Mouse (Mus musculus) kidney, embryonic 14.5 days (tissue): ENCODE measurements around the gene Olfr1392. TPM values are rescaled to one million over a fixed set of nuclear protein-coding genes. Genes with fewer than 3 reads are reported as not detected.

Experiments
- ATAC-seq: fragments of 200-750 bp; cut with Nextera tagmentation; 2 replicates; pipeline ENCODE4 v1.8.0; 2017; ENCODE audit warnings: moderate number of reproducible peaks, mild to moderate bottlenecking, moderate TSS enrichment, moderate library complexity; ENCODE audit not compliant: low FRiP score, low TSS enrichment
- H3K27ac ChIP-seq: fragments of 300-500 bp; sonication (generic); 2 replicates; pipeline ENCODE4 v1.5.1; 2014; ENCODE audit warnings: low read depth, mild to moderate bottlenecking, low read length, moderate library complexity, mixed read lengths
- H3K27me3 ChIP-seq: fragments of 300-500 bp; sonication (generic); 2 replicates; pipeline ENCODE4 v1.6.1; 2014; ENCODE audit warnings: mild to moderate bottlenecking, low read length; ENCODE audit not compliant: control insufficient read depth, insufficient read depth
- H3K36me3 ChIP-seq: fragments of 300-500 bp; sonication (generic); 2 replicates; pipeline ENCODE4 v1.6.1; 2014; ENCODE audit warnings: low read length, mixed read lengths; ENCODE audit not compliant: control insufficient read depth, insufficient read depth
- H3K4me1 ChIP-seq: fragments of 300-500 bp; sonication (generic); 2 replicates; pipeline ENCODE4 v1.6.1; 2014; ENCODE audit warnings: low read length, mixed read lengths; ENCODE audit not compliant: control insufficient read depth, insufficient read depth
- H3K4me2 ChIP-seq: fragments of 300-500 bp; sonication (generic); replicated peaks from 2 replicates; pipeline ENCODE4 v1.6.1; 2014; ENCODE audit warnings: low read depth, mild to moderate bottlenecking, low read length
- H3K4me3 ChIP-seq: fragments of 300-500 bp; sonication (generic); 2 replicates; pipeline ENCODE4 v1.5.1; 2014; ENCODE audit warnings: mild to moderate bottlenecking, low read length
- H3K9ac ChIP-seq: fragments of 300-500 bp; sonication (generic); 2 replicates; pipeline ENCODE4 v1.6.1; 2014; ENCODE audit warnings: low read depth, mild to moderate bottlenecking, low read length, moderate library complexity
- H3K9me3 ChIP-seq: fragments of 300-500 bp; sonication (generic); 2 replicates; pipeline ENCODE4 v1.6.1; 2016; ENCODE audit warnings: low read length; ENCODE audit not compliant: control insufficient read depth
- WGBS: fragments of 180-500 bp; shearing (Covaris S2); extraction: QIAGEN DNeasy Blood & Tissue Kit; methylation state at CpG from one replicate; pipeline ENCODE4 v1.1.7; 2014; 5-methylcytosine and 5-hydroxymethylcytosine counted together
- polyA plus RNA-seq: library from polyadenylated mRNA; unstranded; fragments of >200 nt; fragmentation: Nextera tagmentation; extraction: Ambion mirVana; gene quantifications from 2 replicates; pipeline ENCODE4 v1.2.1, GENCODE M21; 2014

Olfr1392 gene
- polyA plus RNA-seq, 1 experiment from 2014 or later: not detected

DNA sequence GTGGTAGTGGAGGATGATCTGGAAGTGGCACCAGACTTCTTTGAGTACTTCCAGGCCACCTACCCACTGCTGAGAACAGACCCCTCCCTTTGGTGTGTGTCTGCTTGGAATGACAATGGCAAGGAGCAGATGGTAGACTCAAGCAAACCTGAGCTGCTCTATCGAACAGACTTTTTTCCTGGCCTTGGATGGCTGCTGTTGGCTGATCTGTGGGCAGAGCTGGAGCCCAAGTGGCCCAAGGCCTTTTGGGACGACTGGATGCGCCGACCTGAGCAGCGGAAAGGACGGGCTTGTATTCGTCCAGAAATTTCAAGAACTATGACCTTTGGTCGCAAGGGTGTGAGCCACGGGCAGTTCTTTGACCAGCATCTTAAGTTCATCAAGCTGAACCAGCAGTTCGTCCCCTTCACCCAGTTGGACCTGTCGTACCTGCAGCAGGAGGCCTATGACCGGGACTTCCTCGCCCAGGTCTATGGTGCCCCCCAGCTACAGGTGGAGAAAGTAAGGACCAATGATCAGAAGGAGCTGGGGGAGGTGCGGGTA is 23.7 kb upstream of the Olfr1392 start:
- H3K4me2 ChIP-seq: no peak overlapping the region
- no peaks in the 10 kb centered on the region for H3K27me3 ChIP-seq
- no peak overlapping the region for H3K4me3 ChIP-seq
- ATAC-seq: no peak
- no peaks in the 10 kb centered on the region for H3K9me3 ChIP-seq
- 0 out of 2 replicates have a peak, but pooled peaks cover 2% of the 10 kb centered on the region for H3K4me1 ChIP-seq
- no peak overlapping the region for H3K27ac ChIP-seq
- H3K9ac ChIP-seq: no peak overlapping the region
- peaks cover 38% of the 10 kb centered on the region for H3K36me3 ChIP-seq
- whole genome bisulfite sequencing: 93% methylated on average over 14 of the region's 14 CpGs

DNA sequence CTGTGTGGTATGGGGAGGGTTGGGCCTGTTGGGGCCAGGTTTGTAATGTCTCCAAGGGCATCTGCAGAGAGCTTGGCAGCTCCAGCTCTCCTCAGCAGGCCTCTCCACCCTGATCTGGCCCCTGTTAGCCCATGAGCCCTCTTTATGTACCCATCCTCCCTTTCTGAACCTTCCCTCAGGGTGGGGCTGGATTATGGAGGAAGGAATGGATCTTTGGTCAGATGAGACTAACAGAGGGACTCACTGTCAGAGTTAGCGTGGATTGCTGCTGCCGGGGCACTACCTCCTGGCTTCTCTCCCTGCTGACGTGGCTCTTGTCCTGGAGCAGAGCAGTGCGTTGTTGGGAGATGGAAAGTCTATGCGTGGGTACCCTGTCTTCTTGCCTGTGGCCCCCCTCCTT is 22.8 kb upstream of the Olfr1392 start:
- no peak overlapping the region for H3K4me3 ChIP-seq
- no peak overlapping the region for H3K4me2 ChIP-seq
- no peak for ATAC-seq
- H3K9ac ChIP-seq: no peak overlapping the region
- H3K27ac ChIP-seq: no peak overlapping the region
- H3K9me3 ChIP-seq: no peaks in the 10 kb centered on the region
- no peaks in the 10 kb centered on the region for H3K27me3 ChIP-seq
- 0 out of 2 replicates have a peak, but pooled peaks cover 2% of the 10 kb centered on the region for H3K4me1 ChIP-seq
- H3K36me3 ChIP-seq: peaks cover 38% of the 10 kb centered on the region
- 90% methylated on average over 5 of the region's 5 CpGs for WGBS

DNA sequence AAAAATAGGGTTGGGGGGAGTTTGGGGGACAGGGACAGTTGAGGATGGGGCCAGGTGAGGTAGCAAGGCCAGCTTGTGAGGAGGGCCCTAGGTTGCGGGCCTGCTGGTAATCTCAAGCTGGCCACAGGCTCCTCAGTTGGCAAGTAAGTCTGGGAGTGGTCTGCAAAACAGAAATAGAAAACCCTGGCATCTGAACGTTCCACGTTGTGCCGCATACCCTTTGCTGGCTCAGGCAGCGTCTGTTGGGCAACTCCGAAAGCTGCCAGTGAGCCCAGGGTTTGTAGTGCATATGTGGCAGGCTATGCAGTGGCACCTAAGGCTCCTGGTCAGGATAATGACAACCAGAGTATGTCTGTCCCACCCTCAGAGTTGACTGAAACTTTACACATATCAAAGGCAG is 21.9 kb upstream of the Olfr1392 start:
- 93% methylated on average over 6 of the region's 6 CpGs for WGBS

DNA sequence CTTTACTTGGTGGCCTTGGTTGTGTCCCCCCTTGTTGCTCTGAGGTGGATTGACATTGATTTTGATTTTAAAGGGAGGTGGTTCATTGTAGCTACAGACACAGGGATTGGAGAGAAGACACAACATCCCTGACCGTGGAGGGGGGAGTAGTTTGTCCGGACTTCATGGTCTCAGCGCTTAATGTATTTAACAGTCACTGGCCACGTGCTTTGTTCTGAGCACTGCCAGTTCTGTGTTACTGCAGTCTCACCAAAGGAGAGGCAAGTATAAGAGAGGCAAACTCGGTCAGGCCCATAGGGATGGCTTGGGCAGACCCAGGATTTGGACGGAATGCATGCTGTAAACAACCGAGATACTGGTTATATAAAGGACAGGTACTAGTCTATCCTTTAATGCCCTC is 21.0 kb upstream of the Olfr1392 start:
- Histone ChIP-seq H3K27ac (no peak overlapping the region), H3K4me3 (no peak overlapping the region), H3K9me3 (no peaks in the 10 kb centered on the region), H3K27me3 (no peaks in the 10 kb centered on the region), H3K9ac (no peak overlapping the region), H3K36me3 (peaks cover 31% of the 10 kb centered on the region), H3K4me2 (no peak overlapping the region), H3K4me1 (no peaks in the 10 kb centered on the region)
- 94% methylated on average over 7 of the region's 7 CpGs for whole genome bisulfite sequencing
- no peak for ATAC-seq

More for the DNA sequence above, 21.9 kb upstream of the Olfr1392 start:
- no peak overlapping the region for H3K4me2 ChIP-seq
- 0 out of 2 replicates have a peak, but pooled peaks cover 2% of the 10 kb centered on the region for H3K4me1 ChIP-seq
- H3K4me3 ChIP-seq: no peak overlapping the region
- no peak overlapping the region for H3K27ac ChIP-seq
- ATAC-seq: no peak
- H3K9ac ChIP-seq: no peak overlapping the region
- H3K36me3 ChIP-seq: peaks cover 33% of the 10 kb centered on the region
- H3K27me3 ChIP-seq: no peaks in the 10 kb centered on the region
- H3K9me3 ChIP-seq: no peaks in the 10 kb centered on the region

DNA sequence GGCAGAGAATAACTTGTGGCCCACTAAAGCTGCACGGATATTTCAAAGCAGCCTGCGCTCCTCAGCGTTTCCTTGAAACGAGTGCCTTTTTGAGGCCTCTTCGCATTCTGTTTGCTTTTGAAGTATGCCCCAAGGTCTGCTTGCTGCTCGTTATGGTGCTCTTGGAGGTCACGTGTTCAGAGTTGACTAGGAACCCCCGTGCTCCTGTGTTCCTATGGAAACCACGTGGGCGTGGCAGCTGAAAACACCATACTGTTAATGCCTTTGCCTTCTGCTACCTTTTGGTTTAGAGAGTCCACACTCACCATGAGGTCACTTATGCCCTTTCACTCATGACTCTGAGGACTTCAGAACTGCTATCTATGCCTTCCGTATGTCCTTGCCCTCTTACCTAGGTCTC is 20.5 kb upstream of the Olfr1392 start:
- H3K4me1 ChIP-seq: no peaks in the 10 kb centered on the region
- no peak overlapping the region for H3K9ac ChIP-seq
- H3K4me3 ChIP-seq: no peak overlapping the region
- ATAC-seq: no peak
- WGBS: 78% methylated on average over 11 of the region's 11 CpGs
- no peak overlapping the region for H3K27ac ChIP-seq
- H3K9me3 ChIP-seq: no peaks in the 10 kb centered on the region
- H3K27me3 ChIP-seq: no peaks in the 10 kb centered on the region
- H3K4me2 ChIP-seq: no peak overlapping the region
- peaks cover 29% of the 10 kb centered on the region for H3K36me3 ChIP-seq

DNA sequence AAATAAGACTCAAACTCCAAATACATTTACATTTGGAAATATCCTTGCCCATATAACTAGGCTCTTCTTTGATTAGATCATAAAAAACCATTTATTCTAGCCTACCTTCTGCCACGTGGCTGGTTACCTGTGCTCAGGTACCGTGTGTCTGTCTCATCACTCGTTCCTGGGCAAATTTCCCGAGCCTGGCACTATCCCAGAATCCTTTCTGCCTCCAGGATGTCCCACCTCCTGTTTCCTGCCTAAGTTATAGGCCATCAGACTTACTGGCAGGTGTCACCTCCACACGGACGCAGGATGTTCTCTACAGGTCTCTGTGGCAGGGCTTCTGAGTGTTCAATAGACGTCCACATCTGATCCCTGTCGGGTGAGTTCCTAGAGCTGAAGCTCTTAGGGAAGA is 20.0 kb upstream of the Olfr1392 start:
- Histone ChIP-seq H3K27ac (no peak overlapping the region), H3K4me3 (no peak overlapping the region), H3K36me3 (peaks cover 29% of the 10 kb centered on the region), H3K27me3 (no peaks in the 10 kb centered on the region), H3K9me3 (no peaks in the 10 kb centered on the region), H3K4me2 (no peak overlapping the region), H3K4me1 (no peaks in the 10 kb centered on the region), H3K9ac (no peak overlapping the region)
- 87% methylated on average over 8 of the region's 8 CpGs for WGBS
- no peak for ATAC-seq

DNA sequence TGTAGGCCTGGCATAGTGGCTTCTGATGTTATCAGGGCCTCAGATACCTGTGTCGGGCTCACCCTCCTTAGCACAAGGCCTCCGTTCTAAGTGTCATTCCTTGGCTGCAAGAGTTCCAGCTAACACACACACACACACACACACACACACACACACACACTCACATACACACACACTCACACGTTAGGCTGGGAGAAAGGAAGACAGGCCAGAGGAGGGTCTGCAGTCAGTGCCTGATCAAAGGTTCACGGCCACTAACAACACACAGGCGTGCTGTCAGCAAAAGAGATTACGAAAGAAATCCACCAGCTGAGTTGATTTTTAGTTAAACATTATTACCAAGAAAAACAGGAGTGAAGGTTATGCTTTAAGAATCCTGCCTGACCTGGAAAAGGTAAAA is 18.4 kb upstream of the Olfr1392 start:
- Histone ChIP-seq H3K27me3 (no peaks in the 10 kb centered on the region), H3K4me3 (no peak overlapping the region), H3K9ac (no peak overlapping the region), H3K4me1 (no peaks in the 10 kb centered on the region), H3K4me2 (no peak overlapping the region), H3K27ac (no peak overlapping the region), H3K9me3 (no peaks in the 10 kb centered on the region), H3K36me3 (peaks cover 13% of the 10 kb centered on the region)
- no peak for ATAC-seq
- WGBS: 72% methylated on average over 6 of the region's 6 CpGs

DNA sequence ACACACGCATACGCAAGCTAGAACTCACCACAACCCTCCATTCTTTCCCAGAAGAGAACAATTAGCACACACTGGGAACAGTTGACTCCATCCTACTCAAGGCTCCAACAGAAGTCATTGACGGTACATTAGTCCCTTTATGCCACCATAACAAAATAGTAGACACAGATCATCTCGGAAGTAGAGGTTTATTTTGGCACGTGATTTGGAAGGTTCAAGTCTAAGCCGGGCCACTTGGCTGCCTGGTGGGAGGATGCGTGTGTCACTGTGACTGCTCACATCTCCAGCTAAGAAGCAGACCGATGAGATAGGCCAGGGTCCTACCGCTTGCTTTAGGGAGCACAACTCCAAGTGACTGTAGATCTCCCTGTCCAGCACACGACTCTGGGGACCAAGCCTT is 17.8 kb upstream of the Olfr1392 start:
- H3K9me3 ChIP-seq: no peaks in the 10 kb centered on the region
- no peaks in the 10 kb centered on the region for H3K27me3 ChIP-seq
- 83% methylated on average over 10 of the region's 10 CpGs for WGBS
- no peak overlapping the region for H3K4me3 ChIP-seq
- no peak overlapping the region for H3K4me2 ChIP-seq
- no peaks in the 10 kb centered on the region for H3K4me1 ChIP-seq
- peaks cover 7% of the 10 kb centered on the region; the same call in 1 of the 2 replicates for H3K36me3 ChIP-seq
- ATAC-seq: no peak
- H3K27ac ChIP-seq: no peak overlapping the region
- no peak overlapping the region for H3K9ac ChIP-seq

DNA sequence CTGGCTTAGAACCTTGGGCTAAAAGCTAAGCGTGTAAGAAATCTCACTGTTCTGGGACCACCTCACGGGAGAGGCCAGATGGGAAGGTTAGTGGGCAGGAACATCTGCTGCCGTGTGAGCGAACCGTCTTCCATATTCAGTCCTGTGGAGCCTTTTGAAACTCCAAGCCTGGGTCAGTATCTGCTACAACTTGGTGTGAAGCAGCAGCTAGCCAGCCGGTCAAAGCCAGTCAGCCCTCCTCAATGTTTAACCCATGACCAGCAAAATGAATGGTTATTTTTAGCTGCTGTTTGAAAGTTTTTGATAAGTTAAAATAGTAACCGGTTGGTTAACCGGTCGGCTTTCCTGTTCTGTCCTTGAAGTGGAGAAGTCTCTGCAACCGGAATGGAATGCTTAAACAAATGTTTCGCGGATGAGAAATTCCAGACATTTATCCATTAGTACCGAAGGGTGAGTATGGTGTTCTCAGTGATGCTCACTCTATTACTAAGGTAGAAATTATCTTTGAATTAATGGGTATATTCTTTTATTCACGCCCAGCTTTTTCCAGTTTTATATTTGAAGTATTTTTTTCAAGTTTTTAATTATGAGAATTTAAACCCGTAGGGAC is 17.0 kb upstream of the Olfr1392 start:
- Histone ChIP-seq H3K9me3 (no peaks in the 10 kb centered on the region), H3K36me3 (peaks cover 3% of the 10 kb centered on the region; the same call in 1 of the 2 replicates), H3K9ac (no peak overlapping the region), H3K27me3 (no peaks in the 10 kb centered on the region), H3K27ac (no peak overlapping the region), H3K4me3 (no peak overlapping the region), H3K4me2 (no peak overlapping the region), H3K4me1 (no peaks in the 10 kb centered on the region)
- no peak for ATAC-seq
- WGBS: 75% methylated on average over 15 of the region's 15 CpGs
